Comparison of ENCODE assay signal across 19 mouse cellular contexts in genomic region chr13:51767513-51767912, GRCm38 (mm10). TPM values are rescaled to one million over a fixed set of nuclear protein-coding genes. Genes with fewer than 3 reads are reported as not detected.
DNase-seq lines count a peak whose midpoint lies in the region; ATAC-seq and TF ChIP-seq lines count a peak whose summit lies in the region.
"Had no signal": no experiment of that assay in that cellular context is flagged by ENCODE, and none has a peak within 500 bp of the region (broad histone marks: within the 10 kb centered on the region; RNA-seq: fewer than 3 reads in every experiment).

No protein-coding gene starts in this region.

- H3K9me3 ChIP-seq in intestine, embryonic 16.5 days (ENCODE audit: control insufficient read depth, low read length) = no peaks in the 10 kb centered on the region
- no peaks in the 10 kb centered on the region for H3K9me3 ChIP-seq in midbrain, postnatal 0 days (ENCODE audit: low read length)
- H3K9me3 ChIP-seq: heart, embryonic 13.5 days; limb, embryonic 10.5 days; midbrain, embryonic 13.5 days; neural tube, embryonic 15.5 days had no signal

- no peak for ATAC-seq in intestine, embryonic 16.5 days
- no peak for ATAC-seq in midbrain, postnatal 0 days (ENCODE audit: low FRiP score)
- ATAC-seq: hindbrain, embryonic 16.5 days; midbrain, embryonic 13.5 days had no signal

- no peaks in the 10 kb centered on the region for H3K27me3 ChIP-seq in kidney, adult 2 months (replicated peaks; ENCODE audit: control insufficient read depth, insufficient read depth, low read length)
- H3K27me3 ChIP-seq in splenic B cell, adult 2 months (ENCODE audit: control insufficient read depth, insufficient read depth, low read length, poor library complexity, severe bottlenecking) = no peaks in the 10 kb centered on the region
- H3K27me3 ChIP-seq in intestine, embryonic 16.5 days (replicated peaks; ENCODE audit: control insufficient read depth, insufficient read depth, low read length) = no peaks in the 10 kb centered on the region
- no peaks in the 10 kb centered on the region for H3K27me3 ChIP-seq in midbrain, postnatal 0 days (ENCODE audit: insufficient read depth, low read length)
- H3K27me3 ChIP-seq: heart, embryonic 13.5 days; midbrain, embryonic 13.5 days; neural tube, embryonic 15.5 days had no signal

- H3K9ac ChIP-seq in intestine, embryonic 16.5 days (ENCODE audit: low read depth, low read length) = no peak overlapping the region
- no peak overlapping the region for H3K9ac ChIP-seq in midbrain, postnatal 0 days (replicated peaks; ENCODE audit: low read length, poor library complexity, severe bottlenecking)
- H3K9ac ChIP-seq: heart, embryonic 13.5 days; lung, embryonic 14.5 days; midbrain, embryonic 13.5 days; neural tube, embryonic 15.5 days had no signal

- peak overlapping the region; percentile 69 for H3K27ac ChIP-seq in kidney, adult 2 months (ENCODE audit: insufficient read depth, low read depth, low read length)
- H3K27ac ChIP-seq in intestine, embryonic 16.5 days (ENCODE audit: low read length) = no peak overlapping the region
- no peak overlapping the region for H3K27ac ChIP-seq in midbrain, postnatal 0 days (ENCODE audit: low read depth, low read length)
- H3K27ac ChIP-seq: heart, embryonic 13.5 days; limb, embryonic 10.5 days; midbrain, embryonic 13.5 days; neural tube, embryonic 15.5 days had no signal

- H3K4me3 ChIP-seq in kidney, adult 2 months (ENCODE audit: insufficient read depth, low read depth, low read length) = no peak overlapping the region
- H3K4me3 ChIP-seq in intestine, embryonic 16.5 days (ENCODE audit: low read length) = no peak overlapping the region
- no peak overlapping the region for H3K4me3 ChIP-seq in midbrain, postnatal 0 days (ENCODE audit: low read depth, low read length)
- H3K4me3 ChIP-seq: heart, embryonic 13.5 days; limb, embryonic 10.5 days; midbrain, embryonic 13.5 days; neural tube, embryonic 15.5 days had no signal

- 20% methylated on average over 8 of the region's 8 CpGs for WGBS in kidney, adult 2 months
- WGBS in intestine, embryonic 16.5 days = 72% methylated on average over 8 of the region's 8 CpGs
- 69% methylated on average over 8 of the region's 8 CpGs for WGBS in midbrain, postnatal 0 days

- no peak for TF ChIP-seq CTCF in kidney, adult 2 months (conservative IDR thresholded peaks at IDR 0.05; ENCODE audit: insufficient read depth, insufficient read length, low read depth, low read length)
- no peak for TF ChIP-seq CTCF in midbrain, postnatal 0 days (IDR thresholded peaks at IDR 0.05)

- peak; percentile 34 for DNase-seq in kidney, adult 2 months
- no peak for DNase-seq in kidney, adult 8-10 months
- peak; percentile 90 for DNase-seq in CD4-positive helper T cell, adult 2 months (ENCODE audit: low read depth, low spot score)
- peak; percentile 92 for DNase-seq in induced T-regulatory cell, adult 2 months (ENCODE audit: low read depth)
- peak; percentile 85 for DNase-seq in splenic B cell, adult 2 months (ENCODE audit: low read depth, low spot score)
- no peak for DNase-seq in urinary bladder, postnatal 4 days (ENCODE audit: low spot score in 2 of 2)
- no peak for DNase-seq in midbrain, postnatal 0 days (ENCODE audit: low spot score)
- DNase-seq: adrenal gland, postnatal 36 days; cerebellum, adult 11 months; embryo, embryonic 11 days; layer of hippocampus, adult 9-11 months; lung, embryonic 14.5 days; right cerebral cortex, postnatal 25 days had no signal

- TF ChIP-seq POLR2A in kidney, adult 2 months (IDR thresholded peaks at IDR 0.05; ENCODE audit: low read depth, low read length) = no peak

- no peaks in the 10 kb centered on the region for H3K36me3 ChIP-seq in kidney, adult 2 months (ENCODE audit: control insufficient read depth, insufficient read depth, low read length)
- H3K36me3 ChIP-seq in splenic B cell, adult 2 months (ENCODE audit: control insufficient read depth, insufficient read depth, low read length, poor library complexity, severe bottlenecking) = no peaks in the 10 kb centered on the region; the same call in 1 of the 2 replicates
- H3K36me3 ChIP-seq in intestine, embryonic 16.5 days (ENCODE audit: control insufficient read depth, insufficient read depth, low read length) = no peaks in the 10 kb centered on the region
- H3K36me3 ChIP-seq in midbrain, postnatal 0 days (ENCODE audit: insufficient read depth, low read length) = no peaks in the 10 kb centered on the region
- H3K36me3 ChIP-seq: heart, embryonic 13.5 days; limb, embryonic 10.5 days; midbrain, embryonic 13.5 days; neural tube, embryonic 15.5 days had no signal

- peaks cover 46% of the 10 kb centered on the region for H3K4me1 ChIP-seq in kidney, adult 2 months (ENCODE audit: control insufficient read depth, insufficient read depth, low read length)
- no peaks in the 10 kb centered on the region for H3K4me1 ChIP-seq in intestine, embryonic 16.5 days (ENCODE audit: control insufficient read depth, insufficient read depth, low read length)
- no peaks in the 10 kb centered on the region for H3K4me1 ChIP-seq in midbrain, postnatal 0 days (ENCODE audit: insufficient read depth, low read length)
- H3K4me1 ChIP-seq: neural tube, embryonic 15.5 days had no signal

- H3K4me2 ChIP-seq in intestine, embryonic 16.5 days (ENCODE audit: low read depth, low read length) = no peak overlapping the region
- H3K4me2 ChIP-seq in midbrain, postnatal 0 days (ENCODE audit: low read depth, low read length, poor library complexity, severe bottlenecking) = no peak overlapping the region
- H3K4me2 ChIP-seq: heart, embryonic 13.5 days; lung, embryonic 14.5 days; midbrain, embryonic 13.5 days; neural tube, embryonic 15.5 days had no signal

RNA-seq across cellular contexts. Expression of gene Sema4d, which starts 26.0 kb away (rescaled TPM):
- 87.8 and 93.2 TPM in 2 replicates for polyA plus RNA-seq in kidney, adult 2 months (2012; rRNA removed)
- polyA plus RNA-seq in intestine, embryonic 16.5 days (2015; fragmentation: Nextera tagmentation; extraction: Ambion mirVana) = 5.7 and 5.9 TPM in 2 replicates
- 19.3 and 19.8 TPM in 2 replicates for total RNA-seq in midbrain, postnatal 0 days (2014; rRNA removed)
- 13.6 and 13.7 TPM in 2 replicates for polyA plus RNA-seq in midbrain, postnatal 0 days (2015; fragmentation: Nextera tagmentation; extraction: Ambion mirVana)

Comparison
In these comparisons a context has a peak if more than half of its experiments do, and no peak if none do; other contexts are left out.
1. DNase-seq: peak in kidney, adult 2 months (single experiment), CD4-positive helper T cell, adult 2 months (single experiment), induced T-regulatory cell, adult 2 months (single experiment) and splenic B cell, adult 2 months (single experiment); none in kidney, adult 8-10 months (0 of 2), urinary bladder, postnatal 4 days (0 of 2) and midbrain, postnatal 0 days (single experiment).